Mouse (Mus musculus) midbrain, embryonic 14.5 days (tissue): ENCODE data around the gene Zscan22. TPM values are rescaled to one million over a fixed set of nuclear protein-coding genes. Genes with fewer than 3 reads are reported as not detected.
A peak's percentile ranks its signal among the peaks of the same experiment; 100 is the strongest.
"Not testable (repeated sequence)": the region's sequence is repeated elsewhere in the genome, so short reads cannot be mapped to it uniquely, and the experiment has no call there.

ENCODE experiments used
- ATAC-seq: fragments of 200-750 bp; cut with Nextera tagmentation; 2 replicates; pipeline ENCODE4 v1.8.0; 2017; ENCODE audit warnings: moderate number of reproducible peaks, moderate library complexity; ENCODE audit not compliant: low FRiP score, low TSS enrichment
- DNase-seq: peaks from one replicate; pipeline ENCODE4 v3.0.0-alpha.2; 2015
- H3K27ac ChIP-seq: fragments of 300-500 bp; sonication (generic); replicated peaks from 2 replicates; pipeline ENCODE4 v1.5.1; 2014; ENCODE audit warnings: mild to moderate bottlenecking, low read depth, low read length, moderate library complexity
- H3K27me3 ChIP-seq: fragments of 300-500 bp; sonication (generic); 2 replicates; pipeline ENCODE4 v1.6.1; 2014; ENCODE audit warnings: low read length, control low read depth, mixed read lengths; ENCODE audit not compliant: control insufficient read depth, insufficient read depth
- H3K36me3 ChIP-seq: fragments of 300-500 bp; sonication (generic); 2 replicates; pipeline ENCODE4 v1.6.1; 2014; ENCODE audit warnings: low read length, control low read depth; ENCODE audit not compliant: control insufficient read depth, insufficient read depth
- H3K4me1 ChIP-seq: fragments of 300-500 bp; sonication (generic); 2 replicates; pipeline ENCODE4 v1.6.1; 2014; ENCODE audit warnings: mild to moderate bottlenecking, antibody characterized with exemption, low read length, control low read depth; ENCODE audit not compliant: control insufficient read depth, insufficient read depth
- H3K4me2 ChIP-seq: fragments of 300-500 bp; sonication (generic); 2 replicates; pipeline ENCODE4 v1.6.1; 2014; ENCODE audit warnings: mild to moderate bottlenecking, low read length, moderate library complexity
- H3K4me3 ChIP-seq: fragments of 300-500 bp; sonication (generic); replicated peaks from 2 replicates; pipeline ENCODE4 v1.5.1; 2014; ENCODE audit warnings: low read depth, low read length
- H3K9ac ChIP-seq: fragments of 300-500 bp; sonication (generic); replicated peaks from 2 replicates; pipeline ENCODE4 v1.6.1; 2014; ENCODE audit warnings: mild to moderate bottlenecking, low read length, moderate library complexity
- H3K9me3 ChIP-seq: fragments of 300-500 bp; sonication (generic); 2 replicates; pipeline ENCODE4 v1.6.1; 2016; ENCODE audit warnings: low read length, control low read depth, mixed read lengths; ENCODE audit not compliant: control insufficient read depth
- WGBS: fragments of 180-500 bp; shearing (Covaris S2); extraction: QIAGEN DNeasy Blood & Tissue Kit; methylation state at CpG from one replicate; pipeline ENCODE4 v1.1.7; 2014; 5-methylcytosine and 5-hydroxymethylcytosine counted together
- polyA plus RNA-seq: library from polyadenylated mRNA; unstranded; fragments of >200 nt; fragmentation: Nextera tagmentation; extraction: Ambion mirVana; gene quantifications from 2 replicates; pipeline ENCODE4 v1.2.1, GENCODE M21; 2014

Gene Zscan22
- polyA plus RNA-seq, 1 experiment from 2014 or later, result 13.0 TPM

GRCm38 (mm10) chr7:12891334-12891733 lies 6.3 kb upstream of the Zscan22 start:
- H3K9me3 ChIP-seq, result no peaks in the 10 kb centered on the region
- H3K27ac ChIP-seq, result no peak overlapping the region
- no peaks in the 10 kb centered on the region for H3K27me3 ChIP-seq
- no peak overlapping the region for H3K4me3 ChIP-seq
- ATAC-seq (no peak), DNase-seq (no peak)
- peaks cover 49% of the 10 kb centered on the region for H3K36me3 ChIP-seq
- no peak overlapping the region for H3K4me2 ChIP-seq
- WGBS, result 88% methylated on average over 1 of the region's 1 CpGs
- H3K9ac ChIP-seq, result no peak overlapping the region
- no peaks in the 10 kb centered on the region for H3K4me1 ChIP-seq

GRCm38 (mm10) chr7:12901517-12901916 lies 3.9 kb downstream of the Zscan22 start:
- Histone ChIP-seq H3K9me3 (no peaks in the 10 kb centered on the region), H3K4me2 (no peak overlapping the region), H3K27ac (no peak overlapping the region), H3K36me3 (peaks cover 16% of the 10 kb centered on the region), H3K4me3 (no peak overlapping the region), H3K4me1 (peaks cover 6% of the 10 kb centered on the region; the same call in 1 of the 2 replicates), H3K9ac (no peak overlapping the region), H3K27me3 (no peaks in the 10 kb centered on the region)
- DNase-seq (no peak), ATAC-seq (no peak)
- 93% methylated on average over 5 of the region's 5 CpGs for WGBS

- peaks cover 2% of the 10 kb centered on the region; the same call in 1 of the 2 replicates for H3K4me1 ChIP-seq
- no peak overlapping the region for H3K9ac ChIP-seq
- H3K4me3 ChIP-seq, result no peak overlapping the region
- H3K36me3 ChIP-seq, result peaks cover 37% of the 10 kb centered on the region
- ATAC-seq (no peak), DNase-seq (no peak)
- no peak overlapping the region for H3K27ac ChIP-seq
- 59% methylated on average over 10 of the region's 10 CpGs for WGBS
- H3K27me3 ChIP-seq, result no peaks in the 10 kb centered on the region
- H3K9me3 ChIP-seq, result no peaks in the 10 kb centered on the region
- H3K4me2 ChIP-seq, result no peak overlapping the region
Measured at GRCm38 (mm10) chr7:12903623-12904022, 6.0 kb downstream of the Zscan22 start.

GRCm38 (mm10) chr7:12905146-12905545 lies 7.5 kb downstream of the Zscan22 start:
- H3K4me1 ChIP-seq, result 0 out of 2 replicates have a peak, but pooled peaks cover 2% of the 10 kb centered on the region
- ATAC-seq (no peak), DNase-seq (no peak)
- H3K9me3 ChIP-seq, result no peaks in the 10 kb centered on the region
- H3K9ac ChIP-seq, result no peak overlapping the region
- H3K4me2 ChIP-seq, result no peak overlapping the region
- no peak overlapping the region for H3K27ac ChIP-seq
- H3K27me3 ChIP-seq, result no peaks in the 10 kb centered on the region
- H3K36me3 ChIP-seq, result peaks cover 40% of the 10 kb centered on the region
- H3K4me3 ChIP-seq, result no peak overlapping the region
- WGBS, result 100% methylated on average over 1 of the region's 1 CpGs

GRCm38 (mm10) chr7:12909498-12909962 lies 11.9 kb downstream of the Zscan22 start:
- ATAC-seq (peak; percentile 9; the same call in 1 of the 2 replicates), DNase-seq (peak; percentile 84)
- Histone ChIP-seq H3K4me2 (peak overlapping the region; percentile 56), H3K27ac (peak overlapping the region; percentile 86), H3K4me3 (peak overlapping the region; percentile 43), H3K36me3 (peaks cover 36% of the 10 kb centered on the region), H3K27me3 (no peaks in the 10 kb centered on the region), H3K4me1 (0 out of 2 replicates have a peak, but pooled peaks cover 2% of the 10 kb centered on the region), H3K9ac (peak overlapping the region; percentile 61; the same call in 1 of the 2 replicates), H3K9me3 (no peaks in the 10 kb centered on the region)
- WGBS, result 36% methylated on average over 7 of the region's 7 CpGs

GRCm38 (mm10) chr7:12910181-12910668 lies 12.6 kb downstream of the Zscan22 start:
- H3K36me3 ChIP-seq, result peaks cover 31% of the 10 kb centered on the region
- 7% methylated on average over 19 of the region's 19 CpGs for WGBS
- DNase-seq (peak; percentile 81), ATAC-seq (peak; percentile 78)
- no peaks in the 10 kb centered on the region for H3K27me3 ChIP-seq
- peak overlapping the region; percentile 61 for H3K9ac ChIP-seq
- H3K4me2 ChIP-seq, result peak overlapping the region; percentile 56
- H3K4me1 ChIP-seq, result 0 out of 2 replicates have a peak, but pooled peaks cover 2% of the 10 kb centered on the region
- H3K9me3 ChIP-seq, result no peaks in the 10 kb centered on the region
- peak overlapping the region; percentile 86 for H3K27ac ChIP-seq
- H3K4me3 ChIP-seq, result peak overlapping the region; percentile 43

- Histone ChIP-seq H3K9ac (no peak overlapping the region), H3K4me3 (no peak overlapping the region), H3K27ac (no peak overlapping the region), H3K36me3 (peaks cover 4% of the 10 kb centered on the region; the same call in 1 of the 2 replicates), H3K4me1 (0 out of 2 replicates have a peak, but pooled peaks cover 2% of the 10 kb centered on the region), H3K27me3 (no peaks in the 10 kb centered on the region), H3K4me2 (no peak overlapping the region), H3K9me3 (no peaks in the 10 kb centered on the region)
- peak; percentile 61 for DNase-seq
- no peak for ATAC-seq
Measured at GRCm38 (mm10) chr7:12913556-12913955, 15.9 kb downstream of the Zscan22 start.

- not testable (repeated sequence) for H3K9ac ChIP-seq, DNase-seq, H3K27me3 ChIP-seq, H3K4me2 ChIP-seq, H3K4me3 ChIP-seq, H3K4me1 ChIP-seq, ATAC-seq, H3K27ac ChIP-seq, H3K9me3 ChIP-seq
- peaks cover 24% of the 10 kb centered on the region for H3K36me3 ChIP-seq
- WGBS, result 90% methylated on average over 7 of the region's 8 CpGs
Measured at GRCm38 (mm10) chr7:12920495-12920894, 22.9 kb downstream of the Zscan22 start.

- peak overlapping the region; percentile 95 for H3K4me2 ChIP-seq
- peaks cover 10% of the 10 kb centered on the region for H3K4me1 ChIP-seq
- peaks cover 5% of the 10 kb centered on the region; the same call in 1 of the 2 replicates for H3K27me3 ChIP-seq
- peak overlapping the region; percentile 71 for H3K9ac ChIP-seq
- H3K27ac ChIP-seq, result peak overlapping the region; percentile 89
- DNase-seq (no peak), ATAC-seq (no peak)
- H3K9me3 ChIP-seq, result no peaks in the 10 kb centered on the region
- 4% methylated on average over 3 of the region's 3 CpGs for WGBS
- H3K4me3 ChIP-seq, result peak overlapping the region; percentile 78
- H3K36me3 ChIP-seq, result peaks cover 32% of the 10 kb centered on the region
Measured at GRCm38 (mm10) chr7:12921318-12921704, 23.7 kb downstream of the Zscan22 start.
